Mouse (Mus musculus): ENCODE results near the gene Dagla. TPM values are rescaled to one million over a fixed set of nuclear protein-coding genes. Genes with fewer than 3 reads are reported as not detected.

Dagla gene
- total RNA-seq, 2 experiments from 2014 or later: 4.0 to 5.6 TPM

DNA sequence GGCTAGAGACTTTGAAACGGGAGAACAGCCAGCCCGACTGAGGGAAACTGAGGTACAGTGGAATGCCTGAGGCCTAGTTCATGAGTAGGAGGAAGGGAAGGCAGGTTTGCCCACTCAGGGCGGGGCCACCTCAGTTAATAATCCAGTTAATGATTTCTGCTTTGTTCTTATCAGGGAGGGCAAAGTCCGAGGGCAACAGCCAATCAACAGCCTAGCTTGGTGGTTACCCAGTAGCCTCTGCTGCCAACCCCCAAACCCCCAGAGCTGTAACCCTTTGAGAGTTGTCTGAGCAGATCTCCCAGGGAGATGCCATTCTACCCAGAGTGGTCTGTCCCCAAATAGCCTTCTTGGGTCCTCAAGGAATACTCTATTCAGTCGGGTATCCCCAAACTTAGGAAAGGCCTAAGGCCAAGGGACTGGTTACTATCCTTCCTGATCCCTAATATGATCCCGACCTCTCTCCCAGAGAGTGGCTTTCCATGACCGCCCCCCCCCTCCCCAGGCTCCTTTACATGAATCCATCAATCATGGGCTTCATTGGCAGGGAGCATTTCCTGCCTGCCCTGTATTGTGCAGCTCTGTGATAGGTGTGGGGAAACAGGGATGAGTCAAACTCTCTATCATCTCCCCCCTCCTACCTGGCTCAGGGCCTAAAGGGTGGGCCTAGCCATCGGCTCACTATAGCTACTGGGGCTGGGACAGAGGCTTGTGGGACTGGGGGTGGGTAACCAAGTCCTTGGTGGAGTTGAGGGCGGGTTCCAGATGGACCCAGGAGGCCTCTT lies 68.7 kb downstream of the Dagla start:
- DNase-seq: no peak

DNA sequence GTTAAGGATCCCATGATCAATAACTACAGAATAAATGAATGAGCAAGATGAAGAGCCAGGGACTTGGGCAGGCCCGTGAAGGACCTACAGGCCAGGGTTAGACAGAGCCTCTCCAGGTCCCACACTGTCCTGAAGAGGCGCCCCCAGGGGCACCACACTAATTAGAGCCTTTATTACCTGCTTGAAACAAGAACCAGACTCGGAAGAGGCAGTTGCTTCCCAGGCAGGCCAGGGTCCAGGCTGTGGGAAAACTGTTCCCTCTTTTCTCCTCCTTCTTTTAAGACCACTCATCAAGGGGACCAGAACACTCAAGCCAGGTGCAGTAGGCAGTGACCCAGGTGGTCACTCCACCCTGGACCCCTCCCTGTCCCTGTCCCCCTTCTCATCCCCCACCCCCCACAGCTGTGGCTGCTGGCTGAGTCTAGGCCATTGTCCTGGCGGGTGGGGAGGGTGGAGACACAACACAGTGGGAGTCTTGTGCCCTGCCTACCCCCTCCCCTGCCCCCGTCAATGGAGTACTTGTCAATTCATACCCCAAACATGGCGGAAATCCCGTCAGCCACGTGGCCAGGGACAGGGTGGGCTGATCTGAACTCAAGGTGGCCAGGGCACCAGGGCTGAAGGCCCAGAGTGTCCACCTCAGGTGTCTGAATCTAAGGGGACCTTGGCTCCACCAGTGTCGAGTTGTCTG lies 72.2 kb downstream of the Dagla start:
- no peak for DNase-seq

DNA sequence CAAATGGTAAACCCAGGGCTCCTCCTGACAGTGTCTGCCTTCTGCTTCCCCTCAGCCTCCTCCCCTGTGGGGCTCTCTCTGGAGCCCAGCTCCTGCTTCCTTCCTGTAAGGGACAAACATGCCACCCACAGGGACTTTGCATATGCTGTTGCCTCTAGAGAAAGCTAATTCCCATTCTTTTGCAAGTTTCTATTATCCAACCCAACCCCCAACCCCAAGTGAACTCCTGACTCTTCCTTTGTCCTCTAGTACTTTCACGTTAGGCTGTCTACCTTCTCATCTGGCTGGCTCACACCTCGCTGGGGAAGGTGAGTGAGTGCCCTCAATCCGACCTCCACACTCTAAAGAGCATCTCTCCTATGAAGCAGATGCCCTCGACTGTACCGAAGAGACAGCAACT lies 72.8 kb downstream of the Dagla start:
- DNase-seq: no peak

DNA sequence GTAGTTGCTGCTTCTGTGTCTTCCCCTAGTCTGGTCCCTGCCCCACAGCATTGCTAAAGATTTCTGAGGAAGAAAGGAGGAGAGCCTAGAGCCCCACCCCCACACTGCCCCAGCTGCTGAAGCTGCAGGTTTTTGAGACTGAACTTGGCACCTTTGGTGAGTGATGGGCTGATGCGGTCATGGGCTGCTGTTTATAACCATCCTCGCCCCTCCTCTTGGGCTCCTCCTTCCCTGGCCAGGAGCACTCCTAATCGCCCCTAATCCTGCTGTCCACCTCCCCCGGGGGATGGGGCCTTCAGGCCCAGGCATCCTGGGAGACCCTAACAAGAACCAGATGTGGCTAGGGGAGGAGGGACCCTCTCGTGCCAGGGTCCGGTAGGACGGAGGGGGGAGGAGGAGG lies 73.7 kb downstream of the Dagla start:
- no peak for DNase-seq

DNA sequence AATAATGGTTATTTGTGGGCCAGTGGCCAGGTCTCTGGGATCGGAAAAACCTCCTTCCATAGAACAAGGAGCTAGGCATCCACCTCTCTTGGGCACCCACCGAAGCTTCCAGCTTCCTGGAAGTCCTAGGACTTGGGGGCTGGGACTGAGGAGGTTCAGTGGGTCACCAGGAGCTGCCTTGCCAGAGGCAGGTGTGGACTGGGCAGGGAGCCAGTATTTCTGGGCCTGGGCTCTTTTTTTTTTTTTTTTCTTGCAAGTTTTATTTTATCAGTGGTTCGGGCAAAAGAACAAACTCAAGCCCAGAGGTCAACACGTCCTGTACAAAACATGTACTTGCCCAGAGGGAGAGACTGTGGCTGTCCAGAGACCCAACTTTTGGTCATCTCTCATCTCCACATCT lies 78.9 kb downstream of the Dagla start:
- no peak for DNase-seq

DNA sequence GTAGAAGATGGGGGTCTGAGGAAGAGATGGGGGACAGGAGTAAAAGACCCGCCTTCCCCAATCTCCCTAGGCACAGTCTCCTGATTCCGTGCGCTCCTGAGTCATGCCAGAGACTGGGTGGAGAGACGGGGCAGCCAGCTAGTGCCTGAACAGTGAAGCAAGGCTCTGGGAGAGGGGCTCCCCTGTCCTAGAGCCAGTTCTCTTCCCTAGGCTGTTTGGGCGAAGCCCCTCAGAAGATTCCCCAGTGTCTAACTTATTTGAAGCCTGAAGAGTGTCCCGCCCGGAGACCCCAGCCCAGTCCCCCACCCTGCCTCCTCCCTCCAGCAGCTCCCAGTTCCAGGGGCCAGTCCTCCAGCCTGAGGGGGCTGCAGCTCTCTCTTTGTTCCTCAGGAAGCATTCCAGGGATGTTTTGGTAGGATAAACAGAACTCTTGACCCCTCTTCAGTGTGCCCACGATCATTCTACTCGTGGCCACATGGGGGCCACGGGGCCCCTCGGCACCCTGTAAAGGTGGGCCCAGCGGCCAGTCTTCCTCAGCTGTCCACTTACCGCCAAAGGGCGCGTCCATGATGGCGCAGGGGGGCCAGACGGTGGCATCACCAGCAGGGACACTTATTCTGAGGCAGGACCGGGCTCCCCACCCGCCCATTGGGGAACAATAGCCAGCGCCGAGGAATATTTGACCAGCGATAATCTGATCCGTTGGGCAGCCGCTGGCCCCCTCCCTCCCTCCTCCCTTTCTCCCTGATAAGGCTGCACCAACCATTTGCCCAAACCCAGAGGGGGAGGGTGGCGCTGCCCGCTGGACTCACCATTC lies 79.8 kb downstream of the Dagla start:
- DNase-seq: no peak

DNA sequence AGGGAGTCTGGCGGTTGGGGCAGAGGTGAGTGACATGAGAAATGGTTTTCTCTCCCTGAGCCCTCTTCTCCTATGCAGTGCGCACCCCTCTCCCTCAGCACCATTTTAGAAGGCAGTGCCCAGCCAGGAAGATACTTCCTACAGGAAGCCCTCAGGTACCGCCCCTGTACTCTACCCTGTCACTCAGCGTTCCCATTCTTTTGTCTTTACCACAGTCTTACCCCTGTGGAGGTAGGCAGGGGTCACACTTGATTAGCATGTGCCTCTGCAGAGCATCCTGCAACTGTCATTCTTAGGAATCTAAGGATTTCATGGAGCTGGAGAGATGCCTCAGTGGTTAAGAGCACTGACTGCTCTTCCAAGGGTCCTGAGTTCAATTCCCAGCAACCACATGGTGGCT lies 81.1 kb downstream of the Dagla start:
- DNase-seq: no peak

DNA sequence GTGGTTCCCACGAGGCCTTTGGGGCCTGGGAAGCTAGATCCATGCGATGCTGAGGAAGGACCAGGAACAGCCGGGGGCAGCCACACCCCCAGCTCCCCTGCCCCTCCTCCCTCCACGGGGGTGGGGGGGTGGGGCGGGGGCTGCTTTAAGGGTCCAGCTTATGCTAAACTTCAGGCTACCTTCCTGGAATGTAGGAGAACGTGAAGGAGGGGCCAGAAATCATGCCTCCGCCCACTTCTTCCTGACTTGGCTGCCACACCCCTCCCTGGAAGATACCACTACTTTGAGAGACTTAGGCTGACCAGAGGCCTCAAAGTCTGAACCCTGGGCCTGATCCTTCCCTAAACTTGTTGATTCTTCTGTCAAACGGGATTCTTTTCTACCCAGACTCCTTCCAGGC lies 82.0 kb downstream of the Dagla start:
- no peak for DNase-seq

DNA sequence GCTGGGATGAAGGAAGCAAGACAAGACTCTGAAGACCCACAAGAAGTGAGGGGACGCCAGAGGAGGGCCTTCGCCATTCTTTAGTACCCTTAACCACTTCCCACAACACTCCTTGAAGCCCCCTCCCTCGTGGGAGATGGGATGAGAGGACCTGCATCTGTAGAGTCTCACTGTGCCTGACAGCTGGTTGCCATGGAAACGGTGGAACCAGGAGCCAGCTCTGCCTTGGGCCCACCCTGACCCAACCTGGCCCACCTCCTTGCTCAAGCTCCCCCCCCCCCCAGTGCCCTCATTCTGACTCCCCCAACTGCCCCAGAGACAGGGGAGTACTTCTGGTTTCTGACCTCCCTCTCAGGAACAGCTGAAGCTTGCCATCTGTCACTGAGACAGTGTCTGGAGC lies 83.1 kb downstream of the Dagla start:
- DNase-seq: no peak

DNA sequence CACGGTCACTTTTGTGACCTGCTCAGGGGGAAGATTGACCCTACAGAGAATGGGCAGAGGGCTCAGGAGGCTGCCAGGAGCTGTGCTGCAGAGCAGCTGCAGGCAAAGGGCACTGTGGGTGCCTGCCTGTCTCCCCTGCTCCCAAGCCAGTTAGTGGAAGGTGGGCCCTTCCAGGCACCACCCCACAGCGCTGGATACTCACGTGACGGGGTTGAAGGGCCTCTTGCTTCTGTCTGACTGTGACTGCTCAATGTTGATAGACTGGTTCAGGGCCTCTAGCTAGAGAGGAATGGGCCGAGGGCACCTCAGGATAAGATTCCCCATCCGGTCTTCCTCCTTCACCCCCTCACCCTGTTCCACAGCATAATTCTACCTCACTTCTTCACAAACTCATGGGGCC lies 85.1 kb downstream of the Dagla start:
- no peak for DNase-seq

DNA sequence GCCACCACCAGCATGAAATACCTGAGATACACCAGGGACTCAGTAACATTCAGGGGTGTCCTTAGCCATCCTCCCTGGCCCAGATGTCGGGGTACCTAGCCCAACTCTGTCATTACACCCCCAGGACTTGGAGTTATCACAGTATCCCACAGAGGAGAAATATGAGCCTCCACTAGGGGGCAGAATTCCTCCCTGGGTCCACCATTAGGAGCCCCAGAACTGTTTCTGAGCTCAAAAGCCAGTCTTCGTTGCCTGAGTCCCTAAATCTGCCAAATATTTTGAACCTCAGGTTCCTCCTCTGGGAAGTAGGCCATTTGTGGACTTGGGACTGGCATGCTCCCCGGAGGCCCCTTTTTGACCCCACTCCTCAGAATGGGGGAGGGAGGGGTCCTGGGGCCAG lies 85.6 kb downstream of the Dagla start:
- peak in 1 of 2 experiments; percentile 65 for DNase-seq

DNA sequence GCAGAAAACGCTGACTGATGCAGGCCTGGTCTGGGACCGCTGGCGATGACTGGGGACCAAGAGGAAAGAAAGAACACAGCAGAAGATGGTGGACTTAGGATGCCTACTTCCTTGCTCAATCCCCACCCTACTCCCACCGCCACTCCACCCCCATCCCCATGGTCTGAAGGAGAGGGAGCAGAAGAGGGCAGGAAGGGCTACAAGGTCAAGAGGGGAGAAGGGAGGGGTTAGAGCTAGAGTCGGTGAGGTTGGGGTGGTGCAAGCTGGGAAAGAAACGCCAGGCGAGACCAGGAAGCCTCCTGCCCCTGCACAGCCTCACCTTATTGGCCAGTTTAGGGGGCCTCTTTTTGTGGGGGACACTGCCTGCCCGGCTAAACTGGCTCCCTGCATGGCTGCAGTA lies 88.6 kb downstream of the Dagla start:
- DNase-seq: no peak

DNA sequence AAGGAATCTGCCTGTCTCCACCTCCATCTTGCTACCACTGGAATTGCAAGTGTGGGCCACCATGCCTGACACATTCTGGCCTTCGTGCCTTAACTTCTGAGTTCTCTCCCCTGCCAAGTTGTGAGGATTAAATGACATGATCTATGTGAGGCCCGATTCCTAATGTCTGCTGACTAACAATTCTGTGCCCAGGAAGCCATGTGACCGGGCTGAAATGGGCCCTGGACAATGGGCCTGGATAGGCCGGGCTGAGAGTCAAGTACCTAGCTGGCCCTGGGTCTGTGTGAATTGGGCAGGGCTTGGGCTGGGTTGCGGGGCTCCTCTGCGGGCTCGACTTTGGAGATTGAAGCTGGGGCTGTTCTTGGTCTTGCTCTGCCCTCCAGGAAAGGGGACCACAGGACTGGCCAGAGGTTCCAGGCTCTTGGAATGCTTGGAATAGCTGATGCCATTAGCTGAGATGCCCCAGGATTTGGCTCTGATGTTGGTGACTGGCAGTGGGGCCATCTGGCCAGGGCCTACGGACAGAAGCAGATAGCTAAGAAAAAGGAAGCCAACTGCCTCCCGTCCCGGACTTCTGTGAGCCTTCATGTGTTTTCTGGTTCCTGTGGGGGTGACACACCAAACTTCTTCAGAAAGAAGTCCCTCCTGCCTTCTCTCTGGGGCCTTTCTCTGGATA lies 90.7 kb downstream of the Dagla start:
- DNase-seq: peak in 1 of 2 experiments; percentile 57

DNA sequence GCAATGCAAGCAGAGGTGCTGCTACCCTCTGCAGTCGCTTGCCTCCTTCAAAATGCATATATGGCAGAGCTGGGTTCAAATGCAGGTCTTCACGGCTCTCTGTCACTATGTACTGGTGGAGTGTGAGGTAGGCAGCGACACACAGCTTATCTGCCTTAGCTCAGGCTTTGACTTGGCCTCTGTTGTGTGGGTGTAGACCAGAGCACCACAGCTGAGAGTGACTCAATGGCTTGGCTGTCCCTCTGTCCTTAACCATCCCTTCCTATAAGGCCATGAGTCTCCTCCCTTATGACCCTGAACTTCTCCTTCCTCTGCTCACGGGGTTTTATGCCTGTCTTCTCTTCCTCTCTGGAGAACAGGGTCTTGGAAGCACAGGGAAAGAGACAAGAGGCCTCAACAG lies 93.8 kb downstream of the Dagla start:
- DNase-seq: peak; percentile 29 to 57

DNA sequence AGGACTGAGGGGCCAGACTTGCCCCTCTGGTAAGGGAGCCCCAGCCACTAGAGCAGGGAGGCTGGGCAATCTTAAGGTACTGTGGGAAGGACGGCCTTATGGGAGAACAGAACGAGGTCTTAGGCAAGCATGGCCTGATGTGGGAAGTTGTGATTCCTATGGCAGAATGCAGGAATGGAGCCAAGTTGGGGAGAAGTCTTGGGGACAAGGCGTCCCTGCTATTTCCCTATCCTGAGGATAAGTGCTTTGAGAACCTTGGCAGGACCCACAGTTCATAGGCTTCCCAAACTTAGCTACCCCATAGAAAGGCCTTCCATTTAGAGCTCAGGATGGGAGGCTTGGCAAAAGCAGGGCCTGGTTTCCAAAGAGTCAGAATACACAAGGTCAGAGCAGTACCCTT lies 95.8 kb downstream of the Dagla start:
- DNase-seq: no peak

DNA sequence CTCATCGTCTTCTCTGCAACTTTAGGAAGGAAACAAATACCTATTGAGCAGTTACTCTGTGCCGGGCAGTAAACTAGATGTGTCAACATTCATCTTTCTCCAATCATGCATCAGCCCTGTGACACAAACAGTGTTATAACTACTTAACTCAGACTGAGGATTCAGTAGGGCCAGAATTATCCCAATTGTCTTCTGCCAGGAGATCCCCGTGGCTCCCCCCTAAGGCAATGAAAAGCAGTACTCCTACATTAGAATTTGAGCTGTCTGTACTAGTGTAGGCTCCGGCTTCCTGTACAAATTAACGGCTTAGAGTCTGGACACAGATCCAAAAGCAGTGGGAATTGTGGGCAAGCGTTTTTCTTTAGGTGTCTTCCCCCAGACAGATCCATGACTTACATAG lies 99.6 kb downstream of the Dagla start:
- no peak for DNase-seq

DNA sequence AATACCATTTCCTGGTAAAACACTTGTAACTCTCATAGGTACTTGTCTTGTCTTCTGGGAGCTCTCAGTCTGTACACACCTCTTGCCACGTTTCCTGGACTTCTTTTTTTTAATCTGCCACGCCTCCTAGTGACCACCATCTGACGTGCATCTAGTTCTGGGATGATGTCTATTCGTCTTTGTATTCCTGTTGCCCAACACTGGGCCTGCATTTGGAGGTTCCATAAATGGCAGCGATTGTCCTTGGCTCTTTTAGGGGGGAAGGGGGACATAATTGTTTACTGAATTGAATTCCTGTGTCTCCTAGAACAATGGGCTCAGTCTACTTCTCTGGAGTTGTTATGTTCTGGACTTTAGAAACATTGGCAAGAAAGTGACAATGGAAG lies 100.1 kb downstream of the Dagla start:
- DNase-seq: peak; percentile 46 to 55

DNA sequence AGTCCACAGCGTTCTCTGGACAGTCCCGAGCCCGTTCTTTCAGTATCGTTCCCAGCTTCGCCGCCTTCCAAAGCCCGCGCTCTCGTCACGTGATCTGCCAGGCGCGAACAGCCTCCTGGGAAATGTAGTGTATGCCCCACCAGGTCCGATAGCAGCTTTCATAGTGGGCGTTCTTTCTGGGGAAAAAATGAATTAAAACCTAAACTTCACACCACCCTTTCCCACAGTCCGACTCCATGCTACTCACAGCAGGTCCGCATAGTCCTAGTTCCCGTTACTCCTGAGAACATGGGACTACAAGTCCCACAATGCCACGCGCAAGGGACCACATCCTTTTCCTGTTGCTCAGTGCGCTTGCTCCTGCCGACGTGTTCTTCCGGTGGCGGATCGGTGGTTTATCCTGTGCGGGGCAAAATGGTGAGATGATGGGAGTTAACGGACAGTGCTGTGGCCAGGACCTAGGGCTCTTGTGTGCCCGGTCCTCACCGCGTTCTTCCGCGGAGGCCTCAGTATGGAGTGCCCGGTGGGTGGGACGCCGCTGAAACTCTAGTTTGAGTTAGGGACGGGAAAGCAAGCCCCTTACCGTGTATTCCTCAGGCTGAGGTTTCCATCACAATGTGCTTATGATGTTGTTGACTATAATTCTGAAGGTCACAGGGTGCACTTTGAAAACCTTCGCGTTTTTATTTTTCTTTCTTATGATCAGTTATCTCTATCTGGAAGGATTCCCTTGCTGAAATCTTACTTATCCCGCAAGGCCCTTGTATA lies 100.6 kb downstream of the Dagla start, which contains the start of the genes Tmem258 and Fen1:
Gene Tmem258, plus strand, starts transcription at position 167 of the 768 bp plus-strand sequence.
Gene Fen1, minus strand, starts transcription at position 322 of the 768 bp plus-strand sequence.
- peak; percentile 89 to 90 for DNase-seq

DNA sequence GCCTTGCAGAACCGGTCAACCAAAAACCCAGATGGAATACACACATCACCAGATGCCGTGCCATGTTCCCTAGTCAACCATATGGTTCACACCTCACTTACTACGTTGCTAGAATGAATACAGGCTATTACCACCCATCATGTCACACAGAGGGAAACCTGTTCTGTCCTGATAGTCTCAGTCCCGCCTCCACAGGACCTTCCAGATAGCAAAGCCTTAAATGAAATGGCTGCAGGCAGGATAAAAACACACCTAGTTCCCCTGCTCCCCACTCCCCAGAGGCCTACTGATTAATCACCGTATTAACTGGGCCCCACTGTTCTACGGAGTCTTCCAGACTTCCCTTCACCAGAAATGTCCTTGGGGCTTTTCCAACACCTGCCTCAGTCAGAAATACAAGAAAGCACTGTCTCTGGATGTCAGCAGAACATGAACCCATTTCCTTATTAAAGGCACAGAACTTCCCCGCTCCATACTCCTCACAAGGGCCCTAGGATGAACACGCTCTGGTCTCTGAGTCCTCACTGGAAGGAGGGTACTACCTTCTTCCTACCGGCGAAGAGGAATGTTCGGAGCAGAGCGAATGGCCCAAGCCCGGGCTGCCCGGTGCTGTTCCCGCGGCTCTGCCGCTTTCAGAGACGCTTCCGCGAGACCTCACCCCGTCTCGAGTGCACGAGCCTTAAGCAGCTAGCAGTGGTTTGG lies 101.4 kb downstream of the Dagla start:
- DNase-seq: no peak

DNA sequence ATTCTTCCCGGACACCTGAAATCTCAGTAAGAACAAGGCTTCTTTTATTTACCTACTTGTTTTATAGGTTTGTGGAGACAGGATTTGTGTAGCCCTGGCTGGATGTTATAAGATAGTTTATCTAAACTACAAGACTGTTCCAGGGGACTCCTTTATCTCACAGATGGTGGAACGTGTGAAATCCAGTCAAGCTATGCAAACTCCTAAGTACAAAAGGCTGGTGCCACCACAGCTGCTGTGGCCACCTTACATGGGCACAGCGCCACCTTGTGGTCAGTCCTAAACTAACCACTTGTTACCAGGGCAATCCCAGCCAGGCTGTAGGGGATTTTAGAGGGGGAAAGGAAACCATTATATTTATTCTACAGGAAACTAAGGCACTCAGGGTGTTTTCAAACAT lies 106.0 kb downstream of the Dagla start:
- peak; percentile 86 to 89 for DNase-seq

DNA sequence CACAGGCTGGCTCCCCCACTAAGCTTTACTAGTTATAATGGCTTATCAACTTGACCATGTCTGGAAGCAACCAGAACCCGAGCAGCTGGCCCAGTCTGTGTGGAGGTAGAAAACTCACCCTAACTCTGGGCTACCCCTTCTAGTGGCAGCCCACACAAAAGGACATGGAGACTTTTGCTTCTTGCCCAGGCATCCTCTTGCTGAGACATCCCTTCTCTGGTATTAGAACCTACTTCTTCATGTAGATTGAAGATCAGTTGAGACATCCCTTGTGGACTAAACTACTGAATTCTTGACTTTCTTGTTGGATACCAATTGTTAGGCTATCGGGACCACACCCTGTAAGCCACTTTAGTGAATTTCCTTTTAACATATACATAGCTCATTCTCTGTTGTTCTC lies 106.4 kb downstream of the Dagla start:
- no peak for DNase-seq

Measured in adrenal gland, postnatal 36 days (tissue).